Mouse (Mus musculus) MEL (cell line): ENCODE results near the gene Rab3c.

ENCODE experiments used
- CHD1 ChIP-seq: IDR thresholded peaks from 2 replicates; pipeline ENCODE4 v1.6.1; 2012; ENCODE audit warnings: low read depth, mild to moderate bottlenecking, inconsistent platforms, low read length, improper control_type of control experiment
- CHD2 ChIP-seq: IDR thresholded peaks from 2 replicates; pipeline ENCODE4 v1.6.1; 2011; ENCODE audit warnings: low read length, improper control_type of control experiment
- CTCF ChIP-seq, 3 experiments: IDR thresholded peaks in 2 of 3; conservative IDR thresholded peaks in 1 of 3; 2 replicates each; pipeline ENCODE4 v1.5.1; 2011 to 2012; ENCODE audit warnings: low read length in 3 of 3, low read depth in 2 of 3, mild to moderate bottlenecking in 2 of 3, improper control_type of control experiment in 1 of 3, inconsistent platforms in 1 of 3, mixed read lengths in 1 of 3, moderate library complexity in 1 of 3; ENCODE audit not compliant: control insufficient read depth in 1 of 3, insufficient read depth in 1 of 3, poor library complexity in 1 of 3, severe bottlenecking in 1 of 3
- POLR2A ChIP-seq, 2 experiments: IDR thresholded peaks; 2 replicates each; pipeline ENCODE4 v1.6.1; 2011 to 2012; ENCODE audit warnings: low read length in 2 of 2, mild to moderate bottlenecking in 2 of 2, control low read depth in 1 of 2, improper control_type of control experiment in 1 of 2, low read depth in 1 of 2, moderate library complexity in 1 of 2; ENCODE audit not compliant: control insufficient read depth in 1 of 2, insufficient read depth in 1 of 2, poor library complexity in 1 of 2
- USF1 ChIP-seq: IDR thresholded peaks from 2 replicates; pipeline ENCODE4 v1.6.1; 2014; ENCODE audit warnings: low read depth, mild to moderate bottlenecking, inconsistent platforms, low read length, improper control_type of control experiment, moderate library complexity
- ZKSCAN1 ChIP-seq: IDR thresholded peaks from 2 replicates; pipeline ENCODE4 v1.6.1; 2012; ENCODE audit warnings: low read depth, mild to moderate bottlenecking, inconsistent platforms, low read length, improper control_type of control experiment, moderate library complexity

GRCm38 (mm10) chr13:110114870-110115645 lies 165.7 kb downstream of the Rab3c start:
- TF ChIP-seq ZKSCAN1 (no peak), CHD1 (no peak), CTCF (IDR thresholded peaks at IDR 0.05 in 2 of 3, conservative IDR thresholded peaks at IDR 0.05 in 1 of 3; ENCODE audit: control insufficient read depth in 1 of 3, insufficient read depth in 1 of 3, low read depth in 2 of 3, low read length in 3 of 3, poor library complexity in 1 of 3, severe bottlenecking in 1 of 3) (no peak), POLR2A (IDR thresholded peaks at IDR 0.05; ENCODE audit: control insufficient read depth in 1 of 2, insufficient read depth in 1 of 2, low read depth in 1 of 2, low read length in 2 of 2, poor library complexity in 1 of 2) (no peak), USF1 (no peak), CHD2 (no peak)
